ENCODE assay signal across 24 mouse cellular contexts in genomic region chr8:7594436-7594835, GRCm38 (mm10).
DNase-seq lines count a peak whose midpoint lies in the region; ATAC-seq and TF ChIP-seq lines count a peak whose summit lies in the region.
"Had no signal": no experiment of that assay in that cellular context is flagged by ENCODE, and none has a peak within 500 bp of the region (broad histone marks: within the 10 kb centered on the region; RNA-seq: fewer than 3 reads in every experiment).

No protein-coding gene starts in this region.

- no peaks in the 10 kb centered on the region for H3K9me3 ChIP-seq in lung, embryonic 14.5 days (ENCODE audit: low read depth, low read length)
- no peaks in the 10 kb centered on the region for H3K9me3 ChIP-seq in midbrain, embryonic 11.5 days (ENCODE audit: control insufficient read depth, low read length)
- H3K9me3 ChIP-seq in midbrain, postnatal 0 days (ENCODE audit: low read length): no peaks in the 10 kb centered on the region
- H3K9me3 ChIP-seq: G1E had no signal

- TF ChIP-seq CTCF in lung, embryonic 14.5 days (IDR thresholded peaks at IDR 0.05; ENCODE audit: low read depth): no peak
- no peak for TF ChIP-seq CTCF in midbrain, postnatal 0 days (IDR thresholded peaks at IDR 0.05)

- H3K4me1 ChIP-seq in lung, embryonic 14.5 days (ENCODE audit: insufficient read depth): no peaks in the 10 kb centered on the region
- H3K4me1 ChIP-seq in midbrain, embryonic 11.5 days (ENCODE audit: control insufficient read depth, insufficient read depth, low read length): no peaks in the 10 kb centered on the region
- H3K4me1 ChIP-seq in midbrain, postnatal 0 days (ENCODE audit: insufficient read depth, low read length): no peaks in the 10 kb centered on the region

- no peaks in the 10 kb centered on the region for H3K27me3 ChIP-seq in lung, embryonic 14.5 days (ENCODE audit: insufficient read depth, low read length)
- H3K27me3 ChIP-seq in midbrain, embryonic 11.5 days (ENCODE audit: control insufficient read depth, insufficient read depth, low read length): no peaks in the 10 kb centered on the region
- H3K27me3 ChIP-seq in midbrain, postnatal 0 days (ENCODE audit: insufficient read depth, low read length): no peaks in the 10 kb centered on the region
- H3K27me3 ChIP-seq: CH12.LX, Patski had no signal

- H3K36me3 ChIP-seq in lung, embryonic 14.5 days (ENCODE audit: insufficient read depth): no peaks in the 10 kb centered on the region
- no peaks in the 10 kb centered on the region for H3K36me3 ChIP-seq in midbrain, embryonic 11.5 days (ENCODE audit: control insufficient read depth, insufficient read depth, low read length)
- no peaks in the 10 kb centered on the region for H3K36me3 ChIP-seq in midbrain, postnatal 0 days (ENCODE audit: insufficient read depth, low read length)
- H3K36me3 ChIP-seq: G1E had no signal

- ATAC-seq in lung, embryonic 14.5 days (ENCODE audit: insufficient read depth): no peak
- ATAC-seq in midbrain, embryonic 11.5 days (ENCODE audit: low FRiP score): no peak
- ATAC-seq in midbrain, postnatal 0 days (ENCODE audit: low FRiP score): no peak
- ATAC-seq: activated CD4-positive, CD25-positive, alpha-beta regulatory T cell, adult 4 months; CD4-positive, CD25-positive, alpha-beta regulatory T cell, adult 4 months; Patski had no signal

- no peak overlapping the region for H3K4me3 ChIP-seq in lung, embryonic 14.5 days (ENCODE audit: low read depth, low read length)
- no peak overlapping the region for H3K4me3 ChIP-seq in midbrain, embryonic 11.5 days (ENCODE audit: low read depth, low read length)
- H3K4me3 ChIP-seq in midbrain, postnatal 0 days (ENCODE audit: low read depth, low read length): no peak overlapping the region

- intact Hi-C loops in heart, postnatal 25 days (cut with DNase I): no loop called here

- H3K4me2 ChIP-seq in lung, embryonic 14.5 days: no peak overlapping the region
- no peak overlapping the region for H3K4me2 ChIP-seq in midbrain, embryonic 11.5 days
- H3K4me2 ChIP-seq in midbrain, postnatal 0 days (ENCODE audit: low read depth, low read length, poor library complexity, severe bottlenecking): no peak overlapping the region

- H3K9ac ChIP-seq in lung, embryonic 14.5 days: no peak overlapping the region
- H3K9ac ChIP-seq in midbrain, embryonic 11.5 days (ENCODE audit: low read length): no peak overlapping the region
- no peak overlapping the region for H3K9ac ChIP-seq in midbrain, postnatal 0 days (replicated peaks; ENCODE audit: low read length, poor library complexity, severe bottlenecking)

- H3K27ac ChIP-seq in lung, embryonic 14.5 days (ENCODE audit: low read depth): no peak overlapping the region
- H3K27ac ChIP-seq in midbrain, embryonic 11.5 days (ENCODE audit: low read depth, low read length): no peak overlapping the region
- no peak overlapping the region for H3K27ac ChIP-seq in midbrain, postnatal 0 days (ENCODE audit: low read depth, low read length)

- 67% methylated on average over 2 of the region's 2 CpGs for WGBS in lung, embryonic 14.5 days
- 92% methylated on average over 2 of the region's 2 CpGs for WGBS in midbrain, embryonic 11.5 days
- 84% methylated on average over 2 of the region's 2 CpGs for WGBS in midbrain, postnatal 0 days

- DNase-seq in lung, embryonic 14.5 days: peak; percentile 1
- no peak for DNase-seq in lung, postnatal 10 days
- peak; percentile 59 for DNase-seq in midbrain, embryonic 11.5 days (ENCODE audit: low spot score, missing footprints)
- DNase-seq in midbrain, postnatal 0 days (ENCODE audit: low spot score): no peak
- DNase-seq in 3T3-L1 (ENCODE audit: low read depth, low spot score) (peak; percentile 78), NIH3T3 (ENCODE audit: low read depth) (peak; percentile 2)
- DNase-seq in frontal cortex, adult 2 months (ENCODE audit: extremely low spot score in 1 of 2, low spot score in 1 of 2): no peak
- no peak for DNase-seq in heart, postnatal 25 days (ENCODE audit: low spot score)
- DNase-seq: adrenal gland, adult 2 months; adrenal gland, adult 8-10 months; adrenal gland, postnatal 10 days; adrenal gland, postnatal 14 days; adrenal gland, postnatal 25 days; adrenal gland, postnatal 36 days; B cell, adult 2 months; cerebellum, adult 11 months; cerebellum, adult 11-12 months; cerebellum, adult 18-20 months; cerebellum, adult 2 months had no signal

Comparison
In these comparisons a context has a peak if more than half of its experiments do, and no peak if none do; other contexts are left out.
1. DNase-seq: peak in lung, embryonic 14.5 days (single experiment), midbrain, embryonic 11.5 days (single experiment), 3T3-L1 (single experiment) and NIH3T3 (single experiment); none in lung, postnatal 10 days (single experiment), midbrain, postnatal 0 days (single experiment), frontal cortex, adult 2 months (0 of 2) and heart, postnatal 25 days (single experiment).